Mouse (Mus musculus): ENCODE results near the gene Cp.
"Not testable (repeated sequence)": the region's sequence is repeated elsewhere in the genome, so short reads cannot be mapped to it uniquely, and the experiment has no call there.

Gene Cp

DNA sequence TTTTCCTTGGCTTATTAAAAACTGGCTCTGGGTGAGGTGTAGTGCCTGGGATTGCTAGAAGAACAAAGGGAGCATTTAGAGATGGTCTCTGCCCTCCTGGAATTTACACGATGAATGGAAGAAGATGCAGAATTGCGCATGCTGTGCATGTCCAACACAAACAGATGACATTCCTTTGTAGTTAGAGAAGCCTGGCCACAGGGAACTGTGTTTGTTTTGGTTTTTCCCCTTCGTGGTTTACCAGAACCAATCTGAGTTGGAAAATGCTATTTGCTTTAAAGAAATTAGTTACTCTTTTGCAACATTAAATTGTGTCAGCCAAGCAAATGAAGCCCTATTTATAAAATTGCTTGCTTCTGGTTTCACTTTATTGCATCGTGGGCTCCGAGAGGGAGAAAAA lies at the start of gene Cp:
Cp (plus strand) TSS at position 170 of the 400 bp plus-strand sequence.
- DNase-seq (ENCODE audit: low read depth): no peak

DNA sequence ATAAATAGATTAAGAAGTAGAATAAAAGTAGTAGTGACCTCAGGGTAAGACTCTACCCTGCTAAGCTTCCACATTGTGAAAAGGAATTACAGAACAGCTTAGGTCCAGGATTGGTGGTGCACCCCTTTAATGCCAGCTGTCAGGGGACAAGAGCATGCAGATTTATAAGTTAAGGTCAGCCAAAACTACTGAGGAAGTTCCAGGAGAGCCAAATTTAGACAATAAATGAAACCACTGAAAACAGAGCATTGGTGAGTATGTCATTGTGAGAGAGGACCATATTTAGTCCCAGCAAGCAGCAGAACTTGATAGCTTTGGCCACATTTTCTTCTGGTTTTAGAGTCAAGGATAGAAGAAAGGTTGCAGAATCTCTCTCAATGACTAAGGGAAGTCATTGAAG lies 8.3 kb upstream of the Cp start:
- DNase-seq (ENCODE audit: low read depth): no peak

DNA sequence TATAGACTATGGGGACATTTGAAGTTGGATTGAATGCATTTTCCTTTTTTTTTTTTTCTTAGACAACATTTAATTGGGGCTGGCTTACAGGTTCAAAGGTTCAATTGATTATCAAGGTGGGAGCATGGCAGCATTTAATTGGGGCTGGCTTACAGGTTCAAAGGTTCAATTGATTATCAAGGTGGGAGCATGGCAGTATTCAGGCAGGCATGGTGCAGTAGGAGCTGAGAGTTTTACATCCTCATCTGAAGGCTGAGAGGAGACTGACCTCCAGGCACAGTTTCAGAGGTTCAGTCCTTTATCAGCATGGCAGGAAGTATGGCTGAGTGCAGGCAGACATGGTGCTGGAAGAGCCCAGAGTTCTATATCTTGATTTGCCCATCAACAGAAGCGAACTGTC lies 7.5 kb upstream of the Cp start:
- DNase-seq (ENCODE audit: low read depth): not testable (repeated sequence)

DNA sequence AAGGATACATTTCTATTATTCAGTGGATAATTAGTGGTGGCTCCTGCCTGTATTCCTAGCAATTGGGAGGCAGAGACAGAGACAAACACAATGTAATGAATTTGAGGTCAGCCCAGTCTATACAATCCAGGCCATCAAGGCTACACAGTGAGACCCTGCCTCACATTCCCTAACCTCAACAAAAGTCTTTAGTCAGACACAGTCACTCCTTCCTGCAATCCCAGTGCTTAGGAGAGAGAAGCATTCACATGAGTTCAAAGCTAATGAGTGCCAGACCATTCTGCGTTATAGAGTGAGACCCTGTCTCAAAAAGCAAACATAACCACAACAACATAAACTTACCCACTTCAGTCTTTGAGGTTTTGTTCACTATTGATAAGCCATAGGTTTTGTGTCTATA lies 3.4 kb upstream of the Cp start:
- no peak for DNase-seq (ENCODE audit: low read depth)

DNA sequence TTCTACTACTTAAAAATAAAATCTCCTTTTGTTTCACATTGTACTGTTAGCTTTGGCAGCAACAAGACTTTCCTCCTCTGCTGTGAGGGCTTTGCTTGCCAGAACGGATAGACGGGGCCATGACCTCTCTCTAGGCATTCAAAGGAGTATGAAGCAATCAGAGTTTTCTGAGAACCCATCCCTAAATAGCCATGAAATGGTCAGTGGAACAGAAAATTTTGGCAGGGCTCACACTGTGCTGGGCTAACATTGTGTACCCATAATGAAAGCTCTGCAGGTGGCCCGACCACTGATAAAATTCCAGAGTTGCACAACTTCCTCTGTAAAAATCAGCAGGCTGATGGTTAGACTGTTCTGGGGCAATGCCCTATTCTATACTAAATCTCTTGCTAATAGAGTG lies 3.0 kb upstream of the Cp start:
- peak; percentile 84 for DNase-seq (ENCODE audit: low read depth)

DNA sequence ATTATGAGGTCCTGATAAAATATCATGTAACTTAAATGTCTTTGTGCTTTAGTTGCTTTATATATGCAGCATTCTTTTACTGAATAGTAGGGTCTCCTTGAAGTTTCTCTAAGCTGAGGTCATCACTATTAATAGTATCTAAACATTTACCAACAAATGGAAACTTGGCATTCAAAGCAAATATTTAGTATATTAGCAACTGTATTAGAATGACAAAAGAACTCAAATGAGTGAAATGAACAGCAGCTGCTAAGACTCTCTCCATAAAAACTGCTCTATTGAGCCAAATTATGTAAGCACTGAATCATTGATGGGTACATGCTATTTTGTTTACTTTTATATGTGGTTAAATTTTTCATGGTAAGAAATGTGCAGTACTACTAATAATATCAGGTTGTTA lies 1.2 kb downstream of the Cp start:
- no peak for DNase-seq (ENCODE audit: low read depth)

DNA sequence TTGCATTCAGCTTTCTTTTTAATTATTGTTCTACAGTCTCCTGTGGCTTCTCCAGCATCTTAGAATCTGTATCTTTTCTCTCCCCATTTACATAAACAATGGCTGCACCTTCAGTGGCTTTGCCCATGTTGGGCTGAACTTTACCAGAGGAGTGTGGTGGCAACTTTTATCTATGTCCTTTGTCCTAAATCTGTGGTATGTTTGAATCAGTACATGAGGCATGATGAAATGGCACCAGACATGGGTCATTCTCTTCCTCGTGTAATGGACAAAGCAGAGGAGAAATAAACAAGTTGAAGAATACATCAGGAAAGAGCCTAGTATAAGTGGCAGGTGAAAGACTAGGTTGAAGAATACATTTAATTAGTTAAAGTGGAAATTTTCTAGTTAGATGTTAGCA lies 2.1 kb downstream of the Cp start:
- no peak for DNase-seq (ENCODE audit: low read depth)

DNA sequence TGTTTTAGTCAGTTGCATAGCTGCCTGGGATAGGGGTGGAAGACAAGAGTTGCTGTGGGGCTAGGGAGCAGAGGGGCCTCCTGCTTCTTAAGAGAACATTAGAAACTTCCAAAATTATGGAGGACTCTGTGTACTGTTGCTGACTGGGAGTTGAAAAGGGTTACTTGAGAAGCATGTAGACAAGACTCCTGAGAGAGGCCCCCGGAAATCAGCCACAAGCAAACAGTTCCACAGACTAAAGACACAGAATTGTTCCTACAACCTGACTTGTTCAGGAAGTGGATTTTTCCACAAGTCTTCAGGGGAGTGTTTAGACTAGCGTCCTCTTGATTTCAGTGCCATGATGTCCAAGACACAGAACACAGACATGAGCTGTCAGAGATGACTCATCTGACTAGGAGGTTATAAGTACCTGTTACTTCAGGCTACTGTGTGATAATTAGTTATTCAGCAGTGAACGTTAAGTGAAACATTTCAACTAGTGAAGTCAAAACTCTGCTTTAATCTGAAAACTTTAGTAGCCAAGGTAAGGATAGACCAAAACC lies 3.8 kb downstream of the Cp start:
- DNase-seq (ENCODE audit: low read depth): no peak

DNA sequence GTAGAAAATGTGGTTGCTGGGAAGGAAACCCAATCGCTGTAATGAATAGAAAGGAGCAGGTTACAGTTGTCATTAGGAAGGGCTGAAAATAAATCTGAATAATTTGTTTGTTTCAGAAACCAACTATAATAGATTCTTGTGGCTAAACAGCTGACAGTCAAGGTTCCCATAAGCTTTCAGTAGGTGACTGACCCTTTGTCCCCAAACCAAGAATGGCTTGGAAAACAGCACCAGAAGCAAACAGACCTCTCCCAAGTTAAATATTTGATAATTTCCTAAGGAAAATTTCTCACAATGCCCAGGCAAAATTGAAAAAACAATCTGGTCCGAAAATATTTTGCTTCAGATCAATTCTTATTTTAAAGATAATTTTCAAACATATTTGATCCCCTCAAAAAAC lies 4.5 kb downstream of the Cp start:
- DNase-seq (ENCODE audit: low read depth): no peak

DNA sequence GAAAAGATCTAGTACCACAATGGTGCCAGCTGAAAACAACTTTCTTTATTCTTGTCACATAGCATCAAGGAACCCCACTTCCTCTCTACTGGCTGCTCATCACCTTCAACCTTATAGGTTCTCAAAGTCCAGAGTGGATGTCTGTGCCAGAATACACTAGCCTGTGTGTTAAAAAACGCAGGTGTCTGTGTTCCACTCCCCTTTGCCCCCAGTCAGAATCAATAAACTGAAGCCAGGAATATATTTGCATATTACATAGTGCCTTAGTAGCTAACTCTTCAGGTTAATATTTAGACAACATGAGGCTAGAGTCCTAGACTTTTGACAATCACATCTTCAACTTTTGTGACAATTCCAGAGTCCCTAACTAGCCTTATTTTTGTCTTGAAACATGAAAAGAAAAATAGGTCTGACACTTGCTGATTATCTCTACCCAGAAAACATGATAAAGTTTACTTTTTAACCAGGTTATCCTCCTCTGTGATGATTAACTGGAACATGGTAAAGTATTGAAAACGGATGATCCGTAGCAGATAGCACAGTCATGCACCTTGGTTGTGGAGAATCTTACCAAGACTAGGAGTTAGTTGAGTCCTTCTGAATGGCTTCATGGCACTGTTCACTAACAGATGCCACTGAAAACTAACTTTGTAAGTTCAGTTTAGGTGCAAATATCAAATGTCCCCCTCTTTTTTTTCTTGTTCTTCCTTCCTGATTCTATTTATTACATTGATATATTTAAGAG lies 6.1 kb downstream of the Cp start:
- no peak for DNase-seq (ENCODE audit: low read depth)

DNA sequence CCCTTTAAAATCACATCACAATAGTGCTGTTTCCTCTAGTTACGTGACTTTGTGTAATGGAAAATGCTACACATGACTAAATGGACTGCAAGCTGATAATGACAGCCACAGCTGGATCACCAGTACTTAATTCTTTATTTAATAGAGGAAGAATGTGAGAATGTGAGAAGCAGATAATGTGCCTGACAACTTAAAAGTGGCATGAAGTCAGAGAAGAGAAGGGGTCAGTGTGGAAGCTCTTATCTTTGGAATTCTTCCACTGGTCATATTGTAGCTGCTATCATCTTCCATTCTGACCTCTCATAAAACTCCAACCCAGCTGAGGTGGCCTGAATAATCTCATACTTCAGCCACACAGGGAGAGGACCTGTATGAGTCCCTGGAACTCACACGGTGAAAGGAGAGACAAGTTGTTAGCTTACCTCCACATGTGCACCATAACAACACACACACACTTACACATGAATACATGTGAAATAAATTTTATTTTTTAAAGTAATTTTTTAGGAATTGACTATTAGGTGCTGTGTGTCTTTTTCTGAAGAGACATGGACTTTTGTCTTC lies 7.9 kb downstream of the Cp start:
- no peak for DNase-seq (ENCODE audit: low read depth)

DNA sequence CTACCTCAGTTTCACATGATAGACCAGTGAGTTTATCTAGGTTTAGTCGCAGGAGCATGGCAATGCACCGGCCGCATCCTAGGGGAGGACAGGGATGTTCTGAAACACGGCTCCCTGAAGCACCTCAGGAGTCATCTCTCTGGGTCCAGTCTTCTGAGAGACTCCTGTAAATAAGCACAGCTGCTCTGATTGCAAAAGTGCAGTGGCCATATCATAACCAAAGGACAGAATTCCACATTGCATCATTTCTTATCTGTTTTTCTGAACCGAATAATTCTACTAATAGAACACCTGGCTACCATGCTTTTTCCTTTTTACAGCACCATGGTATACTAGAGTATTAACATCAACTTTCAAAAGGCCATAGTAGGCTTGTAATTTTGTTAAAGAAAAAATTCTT lies 8.4 kb downstream of the Cp start:
- DNase-seq (ENCODE audit: low read depth): no peak

DNA sequence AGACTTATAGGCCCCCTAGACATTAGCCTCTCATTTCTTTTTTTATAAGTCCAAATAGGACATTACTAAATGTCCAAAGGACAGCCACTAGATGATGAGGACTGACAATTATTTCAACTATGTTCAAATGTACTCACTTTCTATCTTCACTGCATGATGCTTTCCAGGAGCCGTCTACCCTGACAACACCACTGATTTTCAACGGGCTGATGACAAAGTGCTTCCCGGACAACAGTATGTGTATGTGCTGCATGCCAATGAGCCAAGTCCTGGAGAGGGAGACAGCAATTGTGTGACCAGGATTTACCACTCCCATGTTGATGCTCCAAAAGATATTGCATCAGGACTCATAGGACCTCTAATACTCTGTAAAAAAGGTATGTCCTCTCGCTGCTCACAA lies 9.2 kb downstream of the Cp start:
- no peak for DNase-seq (ENCODE audit: low read depth)

DNA sequence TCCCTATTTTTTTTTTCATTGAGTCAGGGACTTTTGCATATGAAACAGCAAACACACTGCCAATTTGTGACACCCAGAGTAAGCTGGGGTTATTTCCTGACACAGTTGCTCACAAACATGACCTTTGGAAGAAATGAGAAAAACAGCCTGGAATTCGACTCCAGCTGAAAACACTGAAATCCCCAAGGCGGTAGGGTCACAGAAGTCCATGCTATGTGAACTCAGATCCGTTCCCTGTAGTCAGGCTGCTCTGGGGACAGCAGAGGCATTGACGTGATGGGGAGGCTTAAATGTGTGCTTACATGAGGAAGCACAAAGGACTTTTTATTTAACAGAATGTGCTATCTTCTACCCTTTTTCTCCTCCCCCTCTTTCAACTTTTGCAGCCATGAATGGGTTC lies 21.6 kb downstream of the Cp start:
- no peak for DNase-seq (ENCODE audit: low read depth)

DNA sequence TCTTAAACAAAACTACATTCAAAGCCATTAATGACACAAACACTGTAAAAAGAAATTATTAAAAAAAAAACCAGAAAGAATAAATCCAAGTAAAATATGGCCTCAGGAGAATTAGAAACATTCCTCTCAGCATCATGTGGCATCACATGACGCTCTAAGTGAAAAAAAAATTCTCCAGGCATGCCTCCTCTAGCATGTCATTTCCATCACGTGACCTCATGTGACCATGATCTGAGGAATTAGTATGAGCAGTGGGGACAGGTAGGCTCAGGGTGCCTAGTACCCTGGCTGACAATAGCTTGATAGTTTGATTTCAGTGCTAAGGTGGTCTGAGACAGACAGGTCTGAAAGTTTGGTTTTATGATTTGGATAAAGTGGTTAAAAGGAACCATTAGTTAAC lies 24.3 kb downstream of the Cp start:
- no peak for DNase-seq (ENCODE audit: low read depth)

DNA sequence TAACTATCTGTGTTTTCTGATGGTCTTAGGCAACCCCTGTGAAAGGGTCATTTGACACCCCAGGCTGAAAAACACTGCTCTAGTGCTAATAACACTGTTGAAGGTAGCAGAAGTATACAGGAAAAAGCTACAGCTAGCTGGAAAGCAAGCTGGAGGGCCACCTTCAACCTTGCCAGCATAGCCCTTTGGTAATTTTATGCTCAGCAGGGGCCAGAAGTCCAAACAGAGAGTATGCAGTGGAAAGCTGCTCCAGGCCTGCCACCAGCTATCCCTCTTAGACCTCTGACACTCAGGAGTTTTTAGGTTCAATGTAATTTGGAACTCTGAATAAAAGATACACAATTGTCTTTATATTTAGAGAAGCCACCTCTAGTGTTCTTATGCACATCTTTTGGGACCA lies 26.0 kb downstream of the Cp start:
- DNase-seq (ENCODE audit: low read depth): no peak

DNA sequence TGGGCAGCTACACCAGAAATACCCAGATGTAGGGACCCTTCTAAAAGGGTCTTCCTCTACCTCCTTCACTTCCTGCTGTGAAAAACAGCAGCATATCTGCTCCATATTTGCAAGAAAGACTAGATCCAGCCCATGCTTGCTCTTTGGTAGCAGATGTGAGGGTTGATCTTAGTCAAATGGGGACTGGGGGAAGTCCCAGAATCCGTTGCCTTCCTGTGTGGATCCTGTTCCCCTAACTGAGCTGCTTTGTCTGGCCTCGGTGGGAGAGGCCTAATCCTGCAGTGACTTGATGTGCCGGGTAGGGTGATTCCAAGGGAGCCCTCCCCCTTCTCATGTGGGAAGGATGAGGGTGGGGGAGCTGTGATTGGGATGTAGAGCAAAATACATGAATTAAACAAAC lies 29.3 kb downstream of the Cp start:
- no peak for DNase-seq (ENCODE audit: low read depth)

DNA sequence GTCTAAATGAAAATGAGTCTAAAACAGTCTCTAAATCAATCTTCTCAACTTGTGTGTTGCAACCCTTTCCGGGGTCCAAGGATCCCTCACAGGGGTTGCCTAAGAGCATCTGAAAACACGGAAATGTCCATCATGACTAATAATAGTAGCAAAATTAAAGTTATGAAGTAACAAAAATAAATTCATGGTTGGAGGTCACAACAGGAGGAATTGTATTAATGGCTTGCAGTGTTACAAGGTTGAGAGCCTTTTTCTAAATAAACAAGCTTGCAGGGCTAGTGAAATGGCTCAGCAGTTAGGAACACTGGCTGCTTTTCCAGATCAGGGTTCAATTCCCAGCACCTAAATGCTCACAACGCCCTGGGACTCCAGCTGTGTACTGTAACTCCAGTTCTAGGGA lies 33.2 kb downstream of the Cp start:
- no peak for DNase-seq (ENCODE audit: low read depth)

DNA sequence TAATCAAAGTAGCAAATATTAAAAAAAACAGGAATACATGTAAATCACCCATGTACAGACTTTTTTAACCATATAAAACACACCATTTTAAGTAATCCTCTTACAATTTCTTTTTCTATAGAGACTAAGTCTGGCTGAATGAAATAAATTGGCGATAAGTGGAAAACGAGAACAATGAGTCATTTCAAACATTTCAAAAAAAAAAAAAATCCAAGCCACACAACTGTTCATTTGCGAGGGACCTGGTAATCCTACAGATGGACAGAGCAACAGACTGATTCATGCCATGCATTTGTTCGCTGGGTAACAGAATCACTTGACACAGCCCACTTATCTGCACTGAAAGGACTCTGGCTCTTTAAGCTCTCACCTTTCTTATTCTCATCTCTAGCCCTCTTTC lies 35.5 kb downstream of the Cp start:
- DNase-seq (ENCODE audit: low read depth): no peak

DNA sequence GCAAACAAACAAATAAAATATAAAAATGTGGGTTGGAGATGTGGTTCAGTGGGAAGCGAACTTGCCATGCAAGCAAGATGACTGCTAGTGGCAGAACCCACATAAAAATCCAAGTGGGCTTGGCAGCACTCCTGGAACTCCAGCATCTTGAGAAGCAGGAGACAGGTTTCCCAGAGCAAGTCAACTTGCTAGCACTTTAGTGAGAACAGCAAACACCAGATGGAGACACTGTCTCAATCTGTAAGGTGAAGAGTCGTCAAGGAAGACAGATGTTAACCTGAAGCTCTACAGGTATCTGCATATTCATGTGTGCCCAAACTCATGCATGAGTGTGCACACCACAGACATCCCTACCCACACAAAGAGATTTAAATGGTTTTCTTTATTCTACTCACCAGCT lies 42.7 kb downstream of the Cp start:
- DNase-seq (ENCODE audit: low read depth): no peak

DNA sequence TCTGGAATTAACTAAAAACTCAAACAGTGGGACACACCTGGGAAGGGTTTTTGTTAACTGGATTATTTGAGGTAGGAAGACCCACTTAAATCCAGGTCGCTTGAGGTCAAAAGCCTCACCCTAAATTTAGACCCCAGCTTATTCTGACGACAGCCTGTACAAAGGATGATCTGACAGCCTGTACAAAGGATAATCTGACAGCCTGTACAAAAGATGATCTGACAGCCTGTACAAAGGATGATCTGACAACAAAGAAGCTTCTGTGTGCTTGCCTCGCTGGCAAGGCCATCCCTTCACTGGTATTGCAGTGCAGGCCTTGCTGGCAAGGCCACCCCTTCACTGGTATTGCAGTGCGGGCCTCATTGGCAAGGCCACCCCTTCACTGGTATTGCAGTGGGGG lies 44.0 kb downstream of the Cp start:
- DNase-seq (ENCODE audit: low read depth): no peak

DNA sequence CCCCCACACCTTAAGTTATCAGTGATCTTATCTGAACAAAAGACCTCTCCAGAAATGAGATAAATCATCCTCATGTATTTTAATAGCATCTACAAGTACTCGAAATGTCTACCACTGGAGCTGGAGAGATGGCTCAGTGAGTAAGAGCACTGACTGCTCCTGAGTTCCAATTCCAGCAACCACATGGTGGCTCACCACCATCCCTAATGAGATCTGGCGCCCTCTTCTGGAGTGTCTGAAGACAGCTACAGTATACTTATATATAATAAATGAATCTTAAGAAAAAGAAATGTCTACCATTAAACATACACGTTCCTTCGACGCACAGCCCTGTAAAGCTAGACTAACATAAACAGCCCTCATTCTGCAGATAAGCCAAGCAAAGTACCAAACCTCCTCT lies 45.9 kb downstream of the Cp start:
- DNase-seq (ENCODE audit: low read depth): peak; percentile 55

DNA sequence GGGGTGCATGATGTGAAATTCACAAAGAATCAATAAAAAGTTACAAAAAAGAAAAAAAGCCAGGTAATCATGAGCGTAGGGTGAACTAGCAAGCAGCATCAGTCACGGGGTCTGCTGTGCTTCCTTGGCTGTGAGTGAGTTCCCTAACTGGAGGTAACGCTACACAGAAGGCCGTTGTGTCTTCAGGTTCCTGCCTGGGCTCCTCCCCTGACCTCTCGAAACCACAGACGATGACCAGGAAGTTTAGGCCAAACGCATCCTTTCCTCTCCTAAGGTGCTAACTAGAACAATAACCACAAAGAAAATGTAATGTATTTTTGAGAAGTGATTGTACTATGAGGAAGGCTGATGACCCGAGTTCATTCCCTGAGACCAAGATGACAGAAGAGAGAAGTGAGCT lies 47.6 kb downstream of the Cp start:
- DNase-seq (ENCODE audit: low read depth): peak; percentile 78

DNA sequence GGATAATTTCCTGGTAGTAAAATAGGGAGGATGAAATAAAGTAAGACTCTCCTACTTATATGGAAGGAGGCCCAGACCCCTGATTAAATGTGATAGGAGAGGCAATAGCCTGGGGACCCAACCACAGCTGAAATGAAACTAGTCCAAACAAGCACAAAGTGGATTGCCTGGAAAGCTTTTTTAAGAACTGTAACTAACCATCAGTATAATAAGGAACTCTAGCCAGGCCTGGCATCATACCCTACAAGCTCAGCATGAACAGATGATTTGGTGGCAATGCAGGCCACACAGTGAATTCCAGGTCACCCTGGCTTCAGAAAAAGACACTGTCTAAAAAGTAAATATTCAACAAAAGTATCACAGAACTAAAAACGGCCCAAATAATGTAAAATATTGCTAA lies 48.8 kb downstream of the Cp start:
- no peak for DNase-seq (ENCODE audit: low read depth)
